Mouse (Mus musculus): ENCODE results near the gene Gng2. TPM values are rescaled to one million over a fixed set of nuclear protein-coding genes. Genes with fewer than 3 reads are reported as not detected.

Gene Gng2
- polyA plus RNA-seq, 1 experiment from 2014 or later = 393 TPM

DNA sequence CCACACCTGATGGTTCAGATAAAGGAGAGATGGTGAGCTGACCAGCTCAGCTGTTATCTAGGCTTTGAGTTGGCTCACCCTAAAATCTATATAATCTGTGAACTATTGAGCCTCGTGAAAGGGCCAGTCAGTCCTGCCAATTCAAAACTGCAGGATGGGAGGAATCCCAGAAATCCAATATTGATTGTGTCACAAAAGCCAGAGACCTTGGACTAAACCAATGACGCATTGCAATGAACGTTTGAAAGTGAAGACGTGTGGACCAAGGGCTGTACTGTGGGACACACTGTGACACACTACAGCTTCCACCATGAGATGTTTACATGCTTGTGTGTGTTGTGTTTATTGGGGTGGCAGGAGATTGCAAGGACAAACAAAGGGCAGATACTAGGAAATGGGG is 18.5 kb upstream of the Gng2 start:
- Histone ChIP-seq H3K27me3 (ENCODE audit: control insufficient read depth, insufficient read depth, low read length) (no peaks in the 10 kb centered on the region), H3K27ac (no peak overlapping the region), H3K4me3 (replicated peaks; ENCODE audit: low read length) (no peak overlapping the region), H3K4me1 (replicated peaks; ENCODE audit: control insufficient read depth, insufficient read depth, low read length) (peaks cover 4% of the 10 kb centered on the region; the same call in 1 of the 2 replicates), H3K36me3 (replicated peaks; ENCODE audit: control insufficient read depth, insufficient read depth) (no peaks in the 10 kb centered on the region), H3K4me2 (replicated peaks) (no peak overlapping the region), H3K9ac (no peak overlapping the region), H3K9me3 (ENCODE audit: control insufficient read depth, low read length) (no peaks in the 10 kb centered on the region)
- WGBS = 91% methylated on average over 4 of the region's 4 CpGs
- ATAC-seq (ENCODE audit: low FRiP score) (no peak), DNase-seq (ENCODE audit: low spot score) (no peak)

DNA sequence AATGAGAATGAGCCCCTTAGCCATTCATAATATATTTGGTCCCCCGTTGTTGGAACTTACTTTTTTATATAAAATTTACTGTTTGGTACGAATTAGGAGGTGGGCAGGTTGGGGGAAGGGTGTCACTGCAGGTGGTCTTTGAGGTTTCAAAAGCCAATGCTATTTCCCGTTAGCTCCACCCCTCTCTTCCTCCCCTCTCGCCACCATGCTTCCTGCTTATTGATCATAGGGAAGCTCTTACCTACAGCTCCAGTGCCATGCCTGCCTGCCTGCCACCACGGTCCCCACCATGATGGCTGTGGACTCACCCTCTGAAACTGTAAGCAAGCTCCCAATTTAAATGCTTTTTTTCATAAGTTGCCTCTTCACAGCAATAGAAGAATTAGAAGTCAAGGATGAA is 16.6 kb upstream of the Gng2 start:
- DNase-seq (ENCODE audit: low spot score) = no peak
- Histone ChIP-seq H3K9me3 (ENCODE audit: control insufficient read depth, low read length) (no peaks in the 10 kb centered on the region), H3K4me2 (replicated peaks) (no peak overlapping the region), H3K9ac (no peak overlapping the region), H3K27ac (no peak overlapping the region), H3K27me3 (ENCODE audit: control insufficient read depth, insufficient read depth, low read length) (no peaks in the 10 kb centered on the region), H3K4me3 (replicated peaks; ENCODE audit: low read length) (no peak overlapping the region), H3K4me1 (replicated peaks; ENCODE audit: control insufficient read depth, insufficient read depth, low read length) (peaks cover 4% of the 10 kb centered on the region; the same call in 1 of the 2 replicates), H3K36me3 (replicated peaks; ENCODE audit: control insufficient read depth, insufficient read depth) (no peaks in the 10 kb centered on the region)
- WGBS = 68% methylated on average over 5 of the region's 5 CpGs
- no peak for ATAC-seq (ENCODE audit: low FRiP score)

DNA sequence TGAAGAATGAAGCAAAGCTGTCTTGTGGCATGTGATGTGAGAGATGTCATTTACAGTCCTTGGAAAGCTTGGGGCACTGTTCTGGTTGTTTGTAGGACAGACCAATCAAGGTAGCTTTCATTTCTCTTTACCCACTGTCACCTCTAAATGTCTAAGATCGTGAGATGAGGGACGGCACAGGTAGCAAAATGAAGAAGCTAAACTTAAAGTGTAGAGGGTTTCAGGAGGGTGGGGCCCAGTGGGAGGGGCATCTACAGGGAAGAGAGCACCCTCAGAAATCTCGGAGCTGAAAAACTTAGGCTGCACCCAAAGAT is 16.1 kb upstream of the Gng2 start:
- no peaks in the 10 kb centered on the region for H3K27me3 ChIP-seq (ENCODE audit: control insufficient read depth, insufficient read depth, low read length)
- no peaks in the 10 kb centered on the region for H3K36me3 ChIP-seq (replicated peaks; ENCODE audit: control insufficient read depth, insufficient read depth)
- WGBS = 84% methylated on average over 3 of the region's 3 CpGs
- DNase-seq (ENCODE audit: low spot score) (no peak), ATAC-seq (ENCODE audit: low FRiP score) (no peak)
- H3K4me1 ChIP-seq (replicated peaks; ENCODE audit: control insufficient read depth, insufficient read depth, low read length) = peaks cover 4% of the 10 kb centered on the region; the same call in 1 of the 2 replicates
- H3K9me3 ChIP-seq (ENCODE audit: control insufficient read depth, low read length) = no peaks in the 10 kb centered on the region
- no peak overlapping the region for H3K4me3 ChIP-seq (replicated peaks; ENCODE audit: low read length)
- H3K9ac ChIP-seq = no peak overlapping the region
- H3K27ac ChIP-seq = no peak overlapping the region
- no peak overlapping the region for H3K4me2 ChIP-seq (replicated peaks)

DNA sequence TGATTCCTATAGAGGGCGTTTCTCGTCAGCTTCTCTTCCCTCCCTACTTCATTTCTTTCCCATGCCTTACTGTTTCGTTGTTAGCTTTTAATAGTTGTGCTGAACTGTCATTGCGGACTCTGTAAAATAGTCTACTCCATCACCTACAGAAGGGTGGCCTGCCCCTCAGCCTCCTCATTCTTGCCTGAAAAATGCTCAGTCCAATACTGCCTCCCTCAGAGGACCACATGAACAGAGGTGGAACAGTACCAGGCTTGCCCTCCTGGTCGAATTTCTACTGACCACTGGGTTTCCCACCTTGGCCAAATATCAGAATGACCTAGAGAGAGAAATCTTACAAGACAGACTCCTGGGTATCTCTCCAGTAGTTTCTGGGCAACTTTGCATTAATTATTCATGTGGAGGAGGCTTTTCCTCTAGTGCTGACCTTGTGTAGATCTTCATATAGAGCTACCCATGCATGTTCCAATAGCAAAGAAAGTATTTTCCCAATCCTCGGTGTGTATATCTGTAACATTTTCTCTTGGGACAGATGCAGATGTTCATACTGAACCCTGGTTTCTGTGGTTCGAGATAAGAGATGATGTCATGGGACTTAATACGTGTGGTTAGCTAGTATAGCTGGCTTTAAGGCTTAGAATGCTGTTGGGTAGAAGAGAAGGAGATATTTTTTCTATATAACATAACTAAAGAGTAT is 15.6 kb upstream of the Gng2 start:
- Histone ChIP-seq H3K4me3 (replicated peaks; ENCODE audit: low read length) (no peak overlapping the region), H3K4me1 (replicated peaks; ENCODE audit: control insufficient read depth, insufficient read depth, low read length) (peaks cover 6% of the 10 kb centered on the region; the same call in 1 of the 2 replicates), H3K9me3 (ENCODE audit: control insufficient read depth, low read length) (no peaks in the 10 kb centered on the region), H3K27ac (no peak overlapping the region), H3K27me3 (ENCODE audit: control insufficient read depth, insufficient read depth, low read length) (no peaks in the 10 kb centered on the region), H3K36me3 (replicated peaks; ENCODE audit: control insufficient read depth, insufficient read depth) (no peaks in the 10 kb centered on the region), H3K9ac (no peak overlapping the region), H3K4me2 (replicated peaks) (no peak overlapping the region)
- WGBS = 89% methylated on average over 8 of the region's 8 CpGs
- ATAC-seq (ENCODE audit: low FRiP score) (no peak), DNase-seq (ENCODE audit: low spot score) (no peak)

DNA sequence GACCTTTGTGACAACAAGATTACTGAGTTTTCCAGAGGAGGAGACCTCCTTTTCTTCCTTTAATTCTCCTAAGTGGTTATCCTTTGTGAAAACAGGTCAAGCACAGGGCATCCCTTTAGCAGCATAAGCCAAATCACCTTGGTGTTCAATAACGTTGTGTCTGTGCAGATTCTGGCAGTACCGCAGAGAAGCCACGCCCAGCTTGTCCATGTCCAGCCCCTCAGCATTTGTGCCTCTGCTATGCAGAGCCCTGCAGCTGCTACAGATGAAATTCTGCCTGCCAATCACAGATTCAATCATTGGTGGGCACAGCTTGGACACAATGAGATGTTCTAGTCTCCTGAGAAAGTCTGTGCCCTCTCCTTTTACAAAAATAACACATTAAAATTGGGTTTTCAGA is 14.4 kb upstream of the Gng2 start:
- Histone ChIP-seq H3K4me3 (replicated peaks; ENCODE audit: low read length) (no peak overlapping the region), H3K27me3 (ENCODE audit: control insufficient read depth, insufficient read depth, low read length) (no peaks in the 10 kb centered on the region), H3K4me2 (replicated peaks) (no peak overlapping the region), H3K4me1 (replicated peaks; ENCODE audit: control insufficient read depth, insufficient read depth, low read length) (peaks cover 10% of the 10 kb centered on the region; the same call in 1 of the 2 replicates), H3K9ac (no peak overlapping the region), H3K36me3 (replicated peaks; ENCODE audit: control insufficient read depth, insufficient read depth) (no peaks in the 10 kb centered on the region), H3K27ac (no peak overlapping the region), H3K9me3 (ENCODE audit: control insufficient read depth, low read length) (no peaks in the 10 kb centered on the region)
- WGBS = 28% methylated on average over 3 of the region's 3 CpGs
- ATAC-seq (ENCODE audit: low FRiP score) (no peak), DNase-seq (ENCODE audit: low spot score) (no peak)

DNA sequence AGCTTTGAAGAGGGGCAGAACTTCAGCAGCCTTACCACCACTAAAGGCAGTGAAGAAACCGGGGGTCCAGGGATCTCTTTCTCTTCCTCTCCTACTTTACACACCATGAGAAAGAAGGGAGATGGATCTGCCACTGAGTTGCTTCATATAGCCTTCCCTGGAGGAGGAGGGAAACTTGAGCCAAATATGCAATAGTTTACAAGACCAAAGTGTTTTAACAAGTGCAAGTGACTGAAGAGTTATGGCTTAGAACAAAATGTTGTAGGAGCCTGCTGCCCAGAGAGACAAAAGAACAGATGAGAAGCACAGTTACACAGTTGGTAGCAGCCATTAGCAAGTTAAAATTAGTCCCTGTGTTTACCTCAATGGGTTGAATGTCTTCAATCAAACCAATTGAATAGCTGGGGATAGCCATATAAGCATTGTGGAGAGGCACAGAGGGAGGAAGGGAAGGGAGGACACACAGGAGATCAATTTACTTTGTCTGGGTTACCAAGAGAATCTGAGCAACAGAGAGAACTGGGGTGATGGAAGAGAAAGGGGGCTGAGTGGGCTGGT is 13.1 kb upstream of the Gng2 start:
- Histone ChIP-seq H3K4me1 (replicated peaks; ENCODE audit: control insufficient read depth, insufficient read depth, low read length) (peaks cover 24% of the 10 kb centered on the region), H3K27me3 (ENCODE audit: control insufficient read depth, insufficient read depth, low read length) (no peaks in the 10 kb centered on the region), H3K9ac (no peak overlapping the region), H3K27ac (no peak overlapping the region), H3K9me3 (ENCODE audit: control insufficient read depth, low read length) (no peaks in the 10 kb centered on the region), H3K36me3 (replicated peaks; ENCODE audit: control insufficient read depth, insufficient read depth) (no peaks in the 10 kb centered on the region), H3K4me3 (replicated peaks; ENCODE audit: low read length) (no peak overlapping the region), H3K4me2 (replicated peaks) (no peak overlapping the region)
- 79% methylated on average over 1 of the region's 1 CpGs for WGBS
- no peak for ATAC-seq (ENCODE audit: low FRiP score)
- DNase-seq (ENCODE audit: low spot score) = no peak

DNA sequence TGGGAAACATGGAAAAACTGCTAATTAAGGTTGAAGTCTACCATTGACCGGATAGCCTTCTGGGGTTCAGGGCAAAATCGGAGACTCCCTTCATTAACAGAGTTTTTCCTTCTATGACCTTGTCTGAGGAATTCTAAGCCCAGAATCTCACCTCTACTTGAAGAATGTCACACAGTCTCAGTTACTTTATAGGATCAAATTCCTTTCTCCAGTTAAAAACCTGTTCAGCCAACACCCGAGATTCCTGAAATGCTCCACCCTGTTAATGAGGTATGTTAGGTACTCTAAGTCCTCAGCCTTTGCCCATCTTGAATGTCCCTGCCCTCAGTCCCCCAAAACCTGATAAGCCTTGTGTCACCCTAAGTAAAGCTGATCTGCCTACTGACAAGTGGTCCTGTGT is 11.0 kb upstream of the Gng2 start:
- H3K36me3 ChIP-seq (replicated peaks; ENCODE audit: control insufficient read depth, insufficient read depth) = no peaks in the 10 kb centered on the region
- H3K4me1 ChIP-seq (replicated peaks; ENCODE audit: control insufficient read depth, insufficient read depth, low read length) = peaks cover 36% of the 10 kb centered on the region
- no peak overlapping the region for H3K4me2 ChIP-seq (replicated peaks)
- ATAC-seq (ENCODE audit: low FRiP score) (no peak), DNase-seq (ENCODE audit: low spot score) (no peak)
- H3K27ac ChIP-seq = peak overlapping the region; percentile 75
- no peaks in the 10 kb centered on the region for H3K9me3 ChIP-seq (ENCODE audit: control insufficient read depth, low read length)
- H3K27me3 ChIP-seq (ENCODE audit: control insufficient read depth, insufficient read depth, low read length) = no peaks in the 10 kb centered on the region
- H3K4me3 ChIP-seq (replicated peaks; ENCODE audit: low read length) = no peak overlapping the region
- no peak overlapping the region for H3K9ac ChIP-seq
- WGBS = 95% methylated on average over 3 of the region's 3 CpGs

DNA sequence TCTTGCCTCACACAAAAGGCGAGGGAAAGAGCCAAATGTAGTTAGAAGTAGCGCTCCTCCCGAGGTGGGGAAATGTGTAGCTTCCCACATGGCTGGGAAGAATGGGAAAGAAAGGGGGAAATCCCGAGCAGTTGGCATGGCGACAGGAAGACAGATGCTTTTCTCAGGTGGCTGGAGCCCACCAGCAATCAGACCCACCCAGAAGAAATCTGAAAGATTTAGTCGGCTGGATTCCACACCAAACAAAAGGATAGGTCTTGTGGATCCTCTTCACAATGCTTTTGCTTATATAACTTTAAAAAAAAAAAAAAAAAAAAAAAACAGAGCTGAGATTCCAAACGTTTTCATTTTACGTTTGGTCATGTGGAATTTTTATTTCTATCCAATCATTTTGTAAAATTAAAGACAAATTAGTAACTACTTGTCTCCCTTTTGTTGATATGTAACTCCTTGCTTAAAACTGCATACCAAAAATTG is 10.0 kb upstream of the Gng2 start:
- Histone ChIP-seq H3K27ac (peak overlapping the region; percentile 99), H3K9me3 (ENCODE audit: control insufficient read depth, low read length) (no peaks in the 10 kb centered on the region), H3K9ac (peak overlapping the region; percentile 60), H3K4me3 (replicated peaks; ENCODE audit: low read length) (peak overlapping the region; percentile 18), H3K4me2 (replicated peaks) (peak overlapping the region; percentile 58), H3K36me3 (replicated peaks; ENCODE audit: control insufficient read depth, insufficient read depth) (no peaks in the 10 kb centered on the region), H3K4me1 (replicated peaks; ENCODE audit: control insufficient read depth, insufficient read depth, low read length) (peaks cover 36% of the 10 kb centered on the region), H3K27me3 (ENCODE audit: control insufficient read depth, insufficient read depth, low read length) (no peaks in the 10 kb centered on the region)
- WGBS = 2% methylated on average over 8 of the region's 8 CpGs
- ATAC-seq (ENCODE audit: low FRiP score) (peak; percentile 74), DNase-seq (ENCODE audit: low spot score) (no peak)

DNA sequence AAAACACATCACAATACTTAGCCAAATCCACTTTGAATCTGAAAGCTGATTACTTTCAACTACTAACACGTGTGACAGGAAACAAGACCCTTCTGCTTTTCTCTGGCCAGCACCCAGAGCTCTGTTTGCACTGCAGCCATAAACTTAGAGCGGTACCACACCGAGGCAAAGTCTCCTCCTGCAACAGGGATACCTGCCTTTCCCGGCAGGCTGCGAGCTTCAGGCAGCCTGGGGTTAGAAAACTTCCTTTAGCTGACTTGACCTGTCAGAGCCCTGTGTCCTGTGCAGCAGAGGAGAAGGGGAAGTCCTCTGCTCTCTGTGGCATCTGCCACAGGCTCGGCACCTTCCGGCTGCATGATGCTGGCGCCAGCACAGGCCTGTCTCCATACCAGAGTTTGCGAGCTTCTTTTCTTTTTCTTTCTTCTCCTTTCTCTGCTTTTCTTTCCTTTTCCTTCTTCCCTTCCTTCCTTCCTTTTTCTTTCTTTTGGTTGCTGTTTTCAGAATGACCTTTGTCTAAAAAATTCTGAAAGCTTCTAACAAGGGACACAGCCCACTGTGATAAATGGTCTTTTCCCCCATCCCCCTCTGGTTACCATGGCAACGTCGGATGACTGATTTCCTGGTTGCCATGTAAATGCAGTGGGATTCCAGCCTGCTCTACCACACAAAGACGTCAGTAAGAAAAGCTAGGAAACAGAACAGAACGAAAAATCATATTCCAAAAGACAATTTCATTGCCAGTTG is 9.4 kb upstream of the Gng2 start:
- no peaks in the 10 kb centered on the region for H3K36me3 ChIP-seq (replicated peaks; ENCODE audit: control insufficient read depth, insufficient read depth)
- ATAC-seq (ENCODE audit: low FRiP score) (peak; percentile 92), DNase-seq (ENCODE audit: low spot score) (peak; percentile 98)
- H3K27me3 ChIP-seq (ENCODE audit: control insufficient read depth, insufficient read depth, low read length) = no peaks in the 10 kb centered on the region
- H3K4me3 ChIP-seq (replicated peaks; ENCODE audit: low read length) = peak overlapping the region; percentile 18
- H3K27ac ChIP-seq = peak overlapping the region; percentile 99
- no peaks in the 10 kb centered on the region for H3K9me3 ChIP-seq (ENCODE audit: control insufficient read depth, low read length)
- peak overlapping the region; percentile 60 for H3K9ac ChIP-seq
- H3K4me1 ChIP-seq (replicated peaks; ENCODE audit: control insufficient read depth, insufficient read depth, low read length) = peaks cover 34% of the 10 kb centered on the region
- WGBS = under 1% methylated on average over 13 of the region's 13 CpGs
- peak overlapping the region; percentile 58 for H3K4me2 ChIP-seq (replicated peaks)

Measured in hindbrain, embryonic 14.5 days (tissue).